Mouse (Mus musculus): ENCODE measurements around the gene Slamf6. TPM values are rescaled to one million over a fixed set of nuclear protein-coding genes. Genes with fewer than 3 reads are reported as not detected.

Slamf6 gene
- polyA plus RNA-seq, 1 experiment from 2014 or later, result not detected

Other genes with a start within 250 kb of the Slamf6 start
- gene Cd48, start 235.5 kb upstream of the Slamf6 start, polyA plus RNA-seq (2016; fragmentation: Nextera tagmentation; extraction: Ambion mirVana), result 0.39 and 0.79 TPM in 2 replicates
- 0.09 and 0.19 TPM in 2 replicates for gene Slamf1, start 150.4 kb upstream of the Slamf6 start, polyA plus RNA-seq (2016; fragmentation: Nextera tagmentation; extraction: Ambion mirVana)
- gene Cd84, start 77.8 kb upstream of the Slamf6 start, polyA plus RNA-seq (2016; fragmentation: Nextera tagmentation; extraction: Ambion mirVana), result 0.64 and 0.99 TPM in 2 replicates
- 0.09 TPM in 1 of 2 replicates, not detected in the other for gene Gm10521, start 21.9 kb upstream of the Slamf6 start, polyA plus RNA-seq (2016; fragmentation: Nextera tagmentation; extraction: Ambion mirVana)
- gene Vangl2, start 110.9 kb downstream of the Slamf6 start, polyA plus RNA-seq (2016; fragmentation: Nextera tagmentation; extraction: Ambion mirVana), result 56.9 and 60.9 TPM in 2 replicates
- 11.1 and 11.5 TPM in 2 replicates for gene Nhlh1, start 140.1 kb downstream of the Slamf6 start, polyA plus RNA-seq (2016; fragmentation: Nextera tagmentation; extraction: Ambion mirVana)
- gene Copa, start 165.0 kb downstream of the Slamf6 start, polyA plus RNA-seq (2016; fragmentation: Nextera tagmentation; extraction: Ambion mirVana), result 219 and 220 TPM in 2 replicates
- 123 and 128 TPM in 2 replicates for gene Ncstn, start 165.3 kb downstream of the Slamf6 start, polyA plus RNA-seq (2016; fragmentation: Nextera tagmentation; extraction: Ambion mirVana)
- gene Pex19, start 209.2 kb downstream of the Slamf6 start, polyA plus RNA-seq (2016; fragmentation: Nextera tagmentation; extraction: Ambion mirVana), result 168 and 185 TPM in 2 replicates
- 130 and 133 TPM in 2 replicates for gene Dcaf8, start 230.6 kb downstream of the Slamf6 start, polyA plus RNA-seq (2016; fragmentation: Nextera tagmentation; extraction: Ambion mirVana)